Mouse (Mus musculus) myocyte (in vitro differentiated cells): Measurements from ENCODE around the gene Shbg.

ENCODE experiments used
- CEBPB ChIP-seq: IDR thresholded peaks from 2 replicates; pipeline ENCODE4 v1.6.1; 2011; ENCODE audit warnings: mild to moderate bottlenecking, moderate library complexity; ENCODE audit not compliant: poor library complexity, insufficient read depth, severe bottlenecking
- E2F4 ChIP-seq: IDR thresholded peaks from one replicate; pipeline ENCODE4 v1.6.1; 2011; ENCODE audit warnings: mild to moderate bottlenecking, control low read depth, moderate library complexity; ENCODE audit not compliant: insufficient read depth
- MAX ChIP-seq: IDR thresholded peaks from one replicate; pipeline ENCODE4 v1.6.1; 2011; ENCODE audit warnings: low read depth, mild to moderate bottlenecking, control low read depth
- MYOD1 ChIP-seq, 3 experiments: IDR thresholded peaks; one replicate each; pipeline ENCODE4 v1.6.1; 2011; ENCODE audit warnings: control low read depth in 2 of 3, low read depth in 2 of 3, mild to moderate bottlenecking in 2 of 3, moderate library complexity in 1 of 3; ENCODE audit not compliant: insufficient read length in 2 of 3, control insufficient read depth in 1 of 3
- MYOG ChIP-seq, 3 experiments: IDR thresholded peaks; one replicate each; pipeline ENCODE4 v1.6.1; 2011; ENCODE audit warnings: control low read depth in 2 of 3, low read depth in 2 of 3, mild to moderate bottlenecking in 2 of 3; ENCODE audit not compliant: insufficient read length in 2 of 3, control insufficient read depth in 1 of 3, insufficient read depth in 1 of 3
- POLR2A ChIP-seq: IDR thresholded peaks from one replicate; pipeline ENCODE4 v1.6.1; 2011; ENCODE audit warnings: low read depth, mild to moderate bottlenecking, control low read depth, moderate library complexity; ENCODE audit not compliant: insufficient read length
- POLR2AphosphoS2 ChIP-seq: IDR thresholded peaks from one replicate; pipeline ENCODE4 v1.6.1; 2011; ENCODE audit warnings: low read depth, control low read depth; ENCODE audit not compliant: insufficient read length
- REST ChIP-seq: IDR thresholded peaks from one replicate; pipeline ENCODE4 v1.6.1; 2011; ENCODE audit warnings: mild to moderate bottlenecking, control low read depth, moderate library complexity; ENCODE audit not compliant: insufficient read depth, insufficient read length
- SRF ChIP-seq: IDR thresholded peaks from one replicate; pipeline ENCODE4 v1.6.1; 2011; ENCODE audit warnings: low read depth; ENCODE audit not compliant: control insufficient read depth, insufficient read length
- TCF12 ChIP-seq: IDR thresholded peaks from one replicate; pipeline ENCODE4 v1.6.1; 2011; ENCODE audit warnings: mild to moderate bottlenecking, control low read depth; ENCODE audit not compliant: poor library complexity, insufficient read depth, severe bottlenecking
- USF1 ChIP-seq: IDR thresholded peaks from one replicate; pipeline ENCODE4 v1.6.1; 2011; ENCODE audit warnings: low read depth, mild to moderate bottlenecking, control low read depth, moderate library complexity

GRCm38 (mm10) chr11:69565131-69565530, 52.6 kb downstream of the Shbg start:
- no peak for TF ChIP-seq SRF
- no peak for TF ChIP-seq POLR2A
- TF ChIP-seq TCF12 = no peak
- no peak for TF ChIP-seq MAX
- TF ChIP-seq POLR2AphosphoS2 = no peak
- TF ChIP-seq USF1 = no peak
- no peak for TF ChIP-seq REST
- no peak for TF ChIP-seq CEBPB
- no peak for TF ChIP-seq E2F4
- no peak for TF ChIP-seq MYOG (IDR thresholded peaks at IDR 0.05; ENCODE audit: control insufficient read depth in 1 of 3, insufficient read depth in 1 of 3, insufficient read length in 2 of 3, low read depth in 2 of 3)
- TF ChIP-seq MYOD1 (IDR thresholded peaks at IDR 0.05; ENCODE audit: control insufficient read depth in 1 of 3, insufficient read length in 2 of 3, low read depth in 2 of 3) = no peak
